Mouse (Mus musculus) spleen, adult 2 months (tissue): ENCODE results near the gene Ier5. TPM values are rescaled to one million over a fixed set of nuclear protein-coding genes. Genes with fewer than 3 reads are reported as not detected.

Experiments used
- DNase-seq, 2 experiments: peaks; one replicate each; pipeline versions ENCODE4 v3.0.0 to v3.0.0-alpha.2; 2012 to 2021; ENCODE audit warnings: low spot score in 2 of 2, low read depth in 1 of 2
- H3K27ac ChIP-seq: fragments of 200-500 bp; 2 replicates; pipeline ENCODE4 v1.5.1; 2012; ENCODE audit warnings: low read length, inconsistent platforms; ENCODE audit not compliant: insufficient read depth
- H3K27me3 ChIP-seq: fragments of 200-500 bp; 2 replicates; pipeline ENCODE4 v1.6.1; 2012; ENCODE audit warnings: mild to moderate bottlenecking, moderate library complexity, low read length, inconsistent platforms; ENCODE audit not compliant: control insufficient read depth, insufficient read depth
- H3K36me3 ChIP-seq: fragments of 200-500 bp; 2 replicates; pipeline ENCODE4 v1.6.1; 2012; ENCODE audit warnings: mild to moderate bottlenecking, low read length, inconsistent platforms; ENCODE audit not compliant: control insufficient read depth, insufficient read depth
- H3K4me1 ChIP-seq: fragments of 200-500 bp; 2 replicates; pipeline ENCODE4 v1.6.1; 2011; ENCODE audit warnings: inconsistent platforms; ENCODE audit not compliant: control insufficient read depth, insufficient read depth, insufficient read length
- H3K4me3 ChIP-seq: fragments of 200-500 bp; 2 replicates; pipeline ENCODE4 v1.5.1; 2011; ENCODE audit warnings: mild to moderate bottlenecking, inconsistent platforms; ENCODE audit not compliant: insufficient read depth, insufficient read length; ENCODE audit errors: extremely low read depth
- CTCF ChIP-seq: fragments of 200-500 bp; IDR thresholded peaks from 2 replicates; pipeline ENCODE4 v1.5.1; 2011; ENCODE audit warnings: mild to moderate bottlenecking, inconsistent platforms; ENCODE audit not compliant: insufficient read depth, insufficient read length, insufficient replicate concordance; ENCODE audit errors: extremely low read depth
- POLR2A ChIP-seq: fragments of 200-500 bp; IDR thresholded peaks from 2 replicates; pipeline ENCODE4 v1.6.1; 2011; ENCODE audit warnings: low read depth, low read length, inconsistent platforms
- WGBS: fragments of 180-500 bp; shearing (Covaris S2); methylation state at CpG from one replicate; pipeline ENCODE4 v1.1.7; 2018; 5-methylcytosine and 5-hydroxymethylcytosine counted together
- polyA plus RNA-seq: library from polyadenylated mRNA; depleted of rRNA; stranded (reverse); fragments of >200 nt; gene quantifications from 2 replicates; pipeline ENCODE4 v1.2.3, GENCODE M21; 2012

The Ier5 gene
- polyA plus RNA-seq, 1 experiment, result 47.7 TPM

DNA sequence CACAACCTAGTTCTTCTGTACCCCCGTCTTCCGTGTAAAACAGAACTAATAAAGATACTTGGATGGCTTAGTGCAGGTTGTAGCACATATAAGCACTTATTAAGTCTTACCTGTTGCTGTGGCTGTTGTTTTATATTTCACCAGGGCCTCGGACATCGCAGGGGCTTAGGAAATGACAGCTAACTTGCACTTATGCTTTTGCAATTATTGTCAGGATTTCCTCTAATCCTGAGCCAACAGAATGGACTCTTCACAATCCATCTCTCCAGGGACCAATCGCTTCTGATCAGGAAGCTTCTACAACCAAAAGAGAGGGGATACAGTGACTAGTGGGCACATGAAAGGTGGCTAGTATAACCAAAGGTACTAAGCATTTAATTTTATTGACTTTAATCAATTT, 4.6 kb upstream of the Ier5 start:
- DNase-seq, result no peak
- 90% methylated on average over 5 of the region's 5 CpGs for WGBS
- Histone ChIP-seq H3K4me1 (peaks cover 5% of the 10 kb centered on the region; the same call in 1 of the 2 replicates), H3K27ac (no peak overlapping the region), H3K36me3 (no peaks in the 10 kb centered on the region), H3K4me3 (no peak overlapping the region), H3K27me3 (no peaks in the 10 kb centered on the region)
- no peak for TF ChIP-seq CTCF
- TF ChIP-seq POLR2A, result no peak

DNA sequence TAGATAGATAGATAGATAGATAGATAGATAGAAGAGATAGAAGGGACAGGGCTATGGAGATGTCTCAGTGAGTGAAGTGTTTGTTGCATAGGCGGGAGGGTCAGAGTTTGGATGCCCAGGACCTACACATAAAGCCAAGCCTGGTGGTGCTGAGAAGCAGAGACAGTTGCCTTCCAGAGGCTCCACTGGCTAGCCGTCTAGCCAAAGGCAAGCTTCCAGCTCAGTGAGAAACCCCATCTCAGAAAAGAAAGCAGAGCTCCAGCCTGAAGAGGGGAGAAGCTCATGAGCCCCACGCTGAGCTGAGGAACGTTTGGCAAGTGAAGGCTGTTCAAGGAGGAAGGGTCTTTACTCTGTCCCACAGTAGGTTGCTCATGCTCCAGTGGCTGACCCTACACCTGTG, 3.2 kb upstream of the Ier5 start:
- WGBS, result 89% methylated on average over 4 of the region's 4 CpGs
- no peak for DNase-seq
- no peak overlapping the region for H3K27ac ChIP-seq
- H3K4me1 ChIP-seq, result no peaks in the 10 kb centered on the region; the same call in 1 of the 2 replicates
- peaks cover 2% of the 10 kb centered on the region; the same call in 1 of the 2 replicates for H3K36me3 ChIP-seq
- TF ChIP-seq CTCF (no peak), POLR2A (no peak)
- H3K27me3 ChIP-seq, result no peaks in the 10 kb centered on the region
- no peak overlapping the region for H3K4me3 ChIP-seq

DNA sequence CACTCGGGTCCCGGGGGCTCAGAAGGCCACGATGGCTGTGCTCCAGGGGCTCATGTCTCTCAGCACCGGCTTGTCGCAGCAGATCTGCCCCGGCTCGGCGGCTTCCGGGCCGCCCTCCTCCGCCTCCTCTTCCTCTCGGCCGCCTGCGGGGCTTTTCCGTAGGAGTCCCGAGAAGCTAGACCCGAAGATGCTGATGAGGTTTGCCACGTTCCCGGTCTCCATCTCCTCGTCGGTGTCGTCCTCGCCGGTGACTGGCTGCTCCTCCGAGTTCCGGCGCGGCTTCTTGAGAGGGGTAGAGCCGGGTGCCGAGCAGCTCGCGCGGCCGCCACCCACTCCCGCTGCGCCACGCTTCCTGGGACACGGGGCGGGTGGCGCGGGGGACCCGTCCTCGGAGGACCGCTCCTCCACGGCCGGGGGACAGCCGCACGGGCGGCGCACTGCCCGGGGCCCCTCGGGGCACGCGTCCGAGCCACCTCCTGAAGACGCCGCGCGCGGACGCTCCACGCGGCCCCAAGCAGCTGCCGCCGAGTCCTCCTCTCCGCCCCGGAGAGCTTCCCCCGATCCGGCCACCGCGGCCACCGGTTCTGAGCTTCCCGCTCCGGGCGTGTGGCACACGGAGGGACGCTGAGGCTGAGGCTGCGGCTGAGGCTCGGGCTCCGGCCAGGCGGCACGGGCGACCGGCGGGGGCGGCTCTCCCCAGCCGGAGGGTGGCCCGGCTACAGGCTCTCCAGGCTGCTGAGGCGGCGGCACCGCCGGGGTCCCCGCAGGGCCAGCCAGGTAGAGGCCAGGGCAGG, 753 bp downstream of the Ier5 start:
- Histone ChIP-seq H3K36me3 (peaks cover 2% of the 10 kb centered on the region), H3K4me3 (peak overlapping the region; percentile 96), H3K27me3 (no peaks in the 10 kb centered on the region), H3K27ac (peak overlapping the region; percentile 98), H3K4me1 (peaks cover 7% of the 10 kb centered on the region; the same call in 1 of the 2 replicates)
- DNase-seq, result peak in 1 of 2 experiments; percentile 57
- TF ChIP-seq POLR2A (no peak), CTCF (no peak)
- under 1% methylated on average over 92 of the region's 93 CpGs for WGBS

DNA sequence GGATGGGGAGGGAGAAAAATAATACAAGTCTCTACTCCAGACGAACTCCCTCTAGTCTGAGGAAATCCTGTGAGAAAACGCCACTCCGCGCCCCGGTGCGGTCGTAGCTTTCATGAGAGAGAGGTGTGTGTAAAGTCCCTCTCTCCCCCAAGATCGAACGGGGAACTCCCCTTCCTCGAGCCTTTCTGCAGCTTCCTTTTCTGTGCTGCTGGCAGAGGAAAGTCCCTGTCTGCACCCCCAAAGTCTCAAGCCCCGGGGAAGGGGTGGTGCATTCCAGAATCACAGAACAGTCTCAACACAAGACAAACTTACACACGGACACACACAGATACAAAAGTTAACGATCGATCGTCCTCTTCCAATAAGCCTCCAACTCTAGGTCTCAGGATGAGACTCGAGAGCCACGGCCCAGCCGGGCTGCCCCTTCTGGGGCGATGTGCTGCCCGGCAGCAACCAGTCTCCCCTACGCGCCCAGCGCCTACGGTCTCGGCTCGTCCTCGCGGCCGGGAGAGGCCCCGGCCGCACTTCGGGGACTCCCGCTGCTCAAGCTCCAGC, 1.4 kb downstream of the Ier5 start:
- Histone ChIP-seq H3K27ac (peak overlapping the region; percentile 98), H3K4me1 (peaks cover 8% of the 10 kb centered on the region; the same call in 1 of the 2 replicates), H3K4me3 (peak overlapping the region; percentile 96), H3K27me3 (no peaks in the 10 kb centered on the region), H3K36me3 (peaks cover 2% of the 10 kb centered on the region)
- TF ChIP-seq POLR2A, result no peak
- peak; percentile 79 to 85 for DNase-seq
- under 1% methylated on average over 33 of the region's 33 CpGs for WGBS

DNA sequence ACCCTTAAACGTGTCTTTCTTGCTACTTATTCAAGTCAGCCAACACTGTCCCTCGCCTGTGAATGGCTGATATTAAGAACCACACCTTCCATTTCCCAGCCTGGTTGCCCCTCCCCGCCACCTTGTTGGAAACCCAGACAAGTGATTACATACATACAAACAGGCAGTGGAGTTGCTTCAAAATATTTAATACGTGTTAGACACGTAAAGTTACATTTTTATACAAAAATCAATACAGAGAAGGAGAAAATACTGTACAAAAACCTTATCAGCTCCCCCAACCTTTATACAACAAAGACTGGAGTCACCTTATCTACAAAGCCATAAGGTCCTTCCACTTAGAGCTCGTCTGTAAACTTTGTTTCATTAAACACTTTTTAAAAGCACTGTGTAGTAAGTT, 2.1 kb downstream of the Ier5 start:
- Histone ChIP-seq H3K4me1 (peaks cover 14% of the 10 kb centered on the region; the same call in 1 of the 2 replicates), H3K27me3 (no peaks in the 10 kb centered on the region), H3K36me3 (peaks cover 2% of the 10 kb centered on the region), H3K4me3 (peak overlapping the region; percentile 96), H3K27ac (peak overlapping the region; percentile 98; the same call in 1 of the 2 replicates)
- TF ChIP-seq CTCF (no peak), POLR2A (no peak)
- 23% methylated on average over 6 of the region's 6 CpGs for WGBS
- no peak for DNase-seq

DNA sequence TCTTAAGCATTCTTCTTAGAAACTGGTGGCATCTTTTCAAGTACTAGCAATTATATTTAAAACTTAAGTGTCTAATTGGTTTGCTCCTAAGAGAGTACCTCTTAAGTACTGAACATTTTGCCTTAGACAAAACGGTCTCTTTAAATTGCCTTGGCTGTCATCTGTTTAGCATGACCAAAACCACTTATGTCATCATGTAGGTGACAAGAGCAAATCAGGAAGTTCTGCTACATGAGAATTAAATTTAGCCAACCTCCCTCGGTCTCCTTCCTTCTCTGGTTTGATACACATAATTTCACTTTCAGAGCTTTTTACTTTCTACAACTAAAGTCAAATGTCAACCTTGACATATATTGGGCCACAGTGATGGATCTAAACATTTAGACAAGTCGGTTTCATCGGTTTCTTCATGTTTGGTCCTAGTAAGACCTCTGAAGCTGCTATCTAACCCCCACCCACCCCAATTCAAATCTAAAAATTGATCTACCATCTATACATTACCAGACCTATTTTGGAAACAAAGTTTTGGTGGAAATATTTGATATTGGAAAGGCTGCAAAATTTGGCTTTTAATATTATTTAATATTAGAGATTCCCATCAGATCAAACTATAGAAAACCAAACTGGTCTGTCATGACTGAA, 2.7 kb downstream of the Ier5 start:
- Histone ChIP-seq H3K27me3 (no peaks in the 10 kb centered on the region), H3K27ac (no peak overlapping the region; the same call in 1 of the 2 replicates), H3K36me3 (peaks cover 2% of the 10 kb centered on the region), H3K4me1 (peaks cover 18% of the 10 kb centered on the region; the same call in 1 of the 2 replicates), H3K4me3 (peak overlapping the region; percentile 96)
- WGBS, result 16% methylated on average over 4 of the region's 4 CpGs
- TF ChIP-seq POLR2A (no peak), CTCF (no peak)
- DNase-seq, result peak in 1 of 2 experiments; percentile 61
